Mouse (Mus musculus) forelimb bud, embryonic 11.5 days (tissue): ENCODE measurements at regions not wholly inside any gene's neighbourhood (a gene's known extent, or its start where the extent isn't known, plus 50 kb on each side); places are given as distances from the start of the nearest gene placed in this dataset.

ENCODE experiments used
- DNase-seq: peaks from one replicate; pipeline ENCODE4 v3.0.0-alpha.2; 2012; ENCODE audit warnings: low read depth, low spot score

DNA sequence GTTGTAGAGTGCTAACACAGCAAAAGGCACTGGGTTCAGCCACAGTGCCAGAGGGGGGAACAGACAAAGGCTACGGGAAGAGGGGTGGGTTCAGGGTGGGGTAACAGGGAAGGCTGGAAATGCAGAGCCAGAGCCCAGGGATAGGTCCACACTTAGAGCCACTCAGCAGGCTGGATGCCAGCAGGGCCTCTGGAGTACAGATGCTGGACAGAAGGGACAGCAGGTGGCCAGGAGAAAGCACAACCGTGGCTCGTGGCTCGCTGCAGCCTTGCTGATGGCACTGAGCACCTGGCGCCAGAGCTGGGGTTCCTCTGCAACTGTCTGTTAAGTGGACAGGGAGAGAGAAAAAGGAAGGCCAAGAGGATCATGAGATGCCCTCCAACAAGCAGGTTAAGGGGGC lies 174.2 kb downstream of the Mroh4 start:
- no peak for DNase-seq

DNA sequence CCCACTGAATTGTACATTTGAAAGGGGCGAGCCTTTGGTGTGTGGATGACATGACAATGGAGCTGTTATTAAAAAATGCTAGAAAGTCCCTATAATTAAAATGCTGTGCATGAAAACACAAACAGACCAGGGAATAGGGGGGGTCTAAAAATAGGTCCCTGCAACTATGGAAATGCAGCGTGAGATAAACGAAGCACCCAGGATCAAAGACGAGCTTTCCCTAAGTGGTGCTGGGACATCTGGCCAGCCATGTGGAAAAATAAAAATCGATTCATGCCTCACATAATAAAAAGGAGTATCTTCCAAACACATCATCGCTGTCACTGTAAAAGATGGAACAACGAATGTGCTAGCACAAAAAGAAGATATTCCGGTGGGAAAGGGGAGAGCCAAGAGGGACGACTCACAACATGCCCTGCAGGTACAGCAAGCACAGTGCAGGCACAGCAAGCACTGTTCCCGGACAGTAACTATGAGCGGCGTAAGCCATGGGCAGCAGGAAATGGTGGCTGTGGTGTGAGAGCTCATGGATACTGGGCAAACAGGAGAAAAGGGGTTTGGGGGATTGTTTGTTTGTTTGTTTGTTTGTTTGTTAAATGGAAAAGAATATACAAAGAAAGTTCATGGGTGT lies 176.7 kb downstream of the Mroh4 start:
- DNase-seq = no peak

DNA sequence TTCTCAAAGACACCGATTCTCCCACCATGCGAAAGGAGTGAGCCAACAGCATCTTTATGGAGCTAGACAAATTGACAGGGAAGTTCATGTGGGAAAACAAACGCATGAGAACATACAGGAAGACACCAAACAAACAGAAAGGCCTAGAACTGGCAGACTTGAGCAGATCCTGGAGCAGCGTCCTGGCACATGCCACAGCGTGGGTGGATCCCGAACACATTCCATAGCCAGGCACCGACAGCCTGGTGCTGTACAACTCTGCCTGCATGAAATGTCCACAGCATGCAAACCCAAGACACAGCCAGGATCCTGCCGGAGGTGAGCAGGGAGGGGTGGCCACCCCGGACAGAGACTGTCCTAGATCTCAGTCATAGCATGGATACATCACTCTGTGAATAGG lies 177.2 kb downstream of the Mroh4 start:
- no peak for DNase-seq

DNA sequence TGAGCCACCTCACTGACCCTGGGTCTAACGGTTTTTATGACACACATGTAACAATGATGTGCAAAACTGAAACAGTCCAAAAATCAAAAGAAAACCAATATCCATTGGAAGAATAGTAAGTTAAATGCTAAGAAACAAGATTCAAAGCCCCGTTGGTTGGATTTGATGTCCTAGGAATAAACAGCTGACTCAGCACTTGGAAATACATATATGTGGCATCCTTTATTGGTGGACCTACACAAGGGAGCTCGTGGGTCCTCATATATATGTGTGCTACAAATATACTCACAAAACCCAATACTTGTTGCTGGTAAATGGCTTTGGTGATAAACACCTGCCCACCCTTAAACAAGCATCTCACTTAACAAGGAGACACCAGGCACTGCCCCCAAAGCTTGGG lies 178.2 kb downstream of the Mroh4 start:
- DNase-seq = no peak

DNA sequence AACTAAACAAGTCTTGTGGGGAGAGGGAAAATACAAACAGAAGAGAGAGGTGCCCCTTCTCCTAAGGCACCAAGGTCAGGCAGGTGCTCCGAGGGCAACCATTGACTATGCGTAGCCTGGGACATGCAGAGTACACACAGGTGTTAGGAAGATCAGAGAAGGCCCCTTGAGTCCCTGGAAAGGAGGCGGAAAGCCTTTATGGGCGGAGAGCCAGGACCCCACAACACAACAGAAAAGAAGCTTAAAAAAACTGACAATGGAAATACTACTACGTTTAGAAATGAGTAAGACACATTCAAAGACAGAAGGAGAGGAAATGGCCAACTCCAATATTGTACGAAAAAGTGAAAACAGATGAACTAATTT lies 179.5 kb downstream of the Mroh4 start:
- no peak for DNase-seq

DNA sequence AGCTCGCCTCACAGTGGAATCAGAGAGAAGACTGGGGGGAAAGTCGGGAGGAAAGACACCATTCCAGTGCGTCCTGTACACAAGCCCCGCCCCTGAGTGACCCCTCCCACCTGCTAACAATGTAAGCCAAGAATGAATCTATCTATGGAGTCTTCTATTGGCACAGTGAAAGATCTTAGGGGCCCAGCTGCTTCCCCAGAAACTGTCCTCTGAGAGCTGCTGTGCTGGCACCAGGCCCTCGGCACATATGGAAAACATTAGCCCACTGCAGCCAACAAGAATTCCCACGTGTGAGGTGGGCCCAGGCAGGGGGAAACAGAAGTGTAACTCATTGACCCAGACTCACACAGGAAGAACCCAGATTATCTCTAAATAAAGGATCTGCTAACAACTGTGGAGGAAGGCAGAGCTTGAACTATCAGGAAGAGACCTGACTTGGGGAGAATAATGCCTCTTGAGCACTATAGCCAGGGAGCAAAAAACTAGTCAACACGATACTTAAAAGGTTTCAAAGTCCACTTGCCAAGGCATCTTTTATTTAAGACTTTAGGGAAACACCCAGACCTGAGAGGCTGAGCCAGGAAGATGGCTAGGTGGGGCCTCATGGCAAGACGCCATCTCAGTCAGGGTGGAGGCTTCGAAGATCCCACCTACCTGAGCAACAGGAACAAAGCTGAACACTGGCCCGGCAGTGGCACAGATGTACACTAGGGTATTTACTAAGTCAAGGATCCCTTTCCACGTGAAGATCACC lies 180.1 kb downstream of the Mroh4 start:
- DNase-seq = peak; percentile 69

DNA sequence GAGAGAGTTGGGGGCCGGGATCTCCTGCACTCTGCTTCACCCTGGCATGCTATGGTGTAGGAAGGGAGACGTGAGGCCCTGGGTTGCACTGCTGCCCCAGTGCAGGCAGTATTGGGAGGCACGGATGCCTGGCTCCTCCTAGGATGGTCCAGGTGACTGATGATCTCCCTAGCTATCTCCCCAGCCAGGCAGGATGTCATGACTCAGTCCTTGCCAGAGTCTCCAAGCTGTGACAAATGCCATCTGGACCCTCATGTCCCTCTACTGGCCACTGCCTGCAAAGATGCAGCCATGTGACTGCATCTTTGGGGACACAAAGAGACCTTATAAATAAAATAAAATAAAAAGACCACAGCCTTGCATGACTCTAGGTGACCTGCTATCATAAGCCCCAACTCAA lies 181.6 kb downstream of the Mroh4 start:
- DNase-seq = no peak

DNA sequence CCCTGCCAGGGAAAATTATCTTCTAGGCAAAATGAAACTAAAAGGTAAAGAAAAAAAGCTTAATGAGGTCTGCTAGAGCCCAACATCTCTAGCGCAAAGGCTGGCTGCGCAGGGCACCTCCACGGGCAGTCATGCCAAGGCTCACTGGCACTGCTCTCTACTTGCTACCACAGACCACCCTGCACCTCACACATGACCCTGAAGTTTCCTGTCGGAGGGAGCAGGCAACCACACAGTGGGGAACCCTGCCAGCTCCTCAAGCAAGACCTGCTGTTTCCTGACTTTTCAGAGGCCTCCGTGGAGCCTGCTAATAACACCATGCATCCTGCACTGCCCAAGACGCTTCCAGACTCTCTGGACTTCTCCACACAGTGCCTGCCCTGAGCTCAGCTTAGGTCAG lies 182.3 kb downstream of the Mroh4 start:
- DNase-seq = no peak

DNA sequence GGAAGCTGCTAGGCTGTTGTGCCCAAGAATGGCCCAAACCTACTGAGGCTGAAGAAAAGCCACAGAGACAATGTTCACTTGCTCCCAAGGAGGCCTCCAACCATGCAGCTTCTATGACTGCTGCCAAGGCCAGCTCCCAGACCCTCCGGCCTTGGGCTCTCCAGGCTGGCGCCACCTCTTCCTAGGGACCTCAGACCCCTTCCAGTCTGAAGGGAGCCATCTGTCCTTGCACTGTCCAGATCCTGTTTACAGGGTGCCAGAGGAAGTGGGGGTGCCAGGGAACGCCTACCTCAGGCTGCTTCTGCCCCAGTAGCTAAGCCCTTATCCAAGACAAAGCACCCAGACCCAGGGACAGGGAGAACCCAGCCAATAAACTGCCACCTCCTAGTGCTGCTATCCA lies 183.7 kb downstream of the Mroh4 start:
- no peak for DNase-seq

DNA sequence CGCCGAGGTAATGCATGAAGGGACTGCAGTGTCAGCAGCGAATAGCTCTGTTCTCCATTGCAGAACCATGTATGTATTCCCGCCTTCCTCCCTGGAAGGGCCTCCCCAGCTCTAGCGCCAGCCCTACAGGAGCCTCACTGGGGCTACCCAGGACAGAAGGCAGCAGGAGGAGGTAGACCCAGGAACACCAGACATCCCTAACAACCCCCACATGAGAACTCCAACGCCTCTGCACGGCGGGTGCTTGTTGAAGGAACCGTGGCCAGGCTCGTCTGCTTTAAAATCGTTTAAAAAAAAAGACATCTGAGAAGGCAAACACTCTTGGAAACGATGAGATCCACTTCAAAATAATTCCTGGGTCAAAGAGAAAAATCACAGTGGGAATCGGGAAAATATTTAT lies 194.3 kb downstream of the Mroh4 start:
- no peak for DNase-seq

DNA sequence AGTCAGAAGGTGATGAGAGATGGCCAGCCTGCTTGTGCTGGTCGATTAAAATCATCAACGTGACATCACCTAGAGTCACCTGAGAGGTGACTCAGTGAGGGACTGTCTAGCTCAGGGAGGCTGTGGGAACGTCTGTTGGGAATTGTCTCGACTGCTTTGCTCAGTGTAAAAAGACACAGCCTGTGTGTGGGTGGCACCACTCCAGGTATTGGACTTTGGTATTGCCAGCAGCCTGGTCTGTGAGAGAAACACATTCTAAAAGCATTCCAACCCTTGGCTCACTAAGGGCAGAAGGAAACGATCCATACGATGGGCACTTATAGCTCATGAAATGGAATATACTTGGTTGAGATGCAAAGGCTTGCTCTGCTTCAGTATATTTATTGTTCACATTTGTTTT lies 209.2 kb downstream of the Mroh4 start:
- no peak for DNase-seq

DNA sequence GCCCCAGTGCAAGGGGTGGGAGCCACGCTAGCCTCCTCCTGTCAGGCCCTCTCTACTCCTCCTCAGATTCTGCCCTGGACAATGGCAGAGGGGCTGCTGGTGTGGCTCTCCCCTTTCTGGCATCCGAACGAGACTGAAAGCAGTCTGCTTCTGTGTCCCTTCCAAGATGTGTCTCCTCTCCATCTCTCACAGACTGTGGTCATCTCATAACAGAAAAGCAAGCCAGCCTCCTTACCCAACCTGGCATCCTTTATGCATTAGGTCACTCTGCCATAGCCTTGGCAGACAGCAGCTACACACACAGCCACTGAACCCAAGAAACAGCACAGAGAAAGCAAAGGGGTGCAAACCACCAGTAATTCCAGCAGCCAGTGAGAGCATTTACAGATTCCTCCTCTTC lies 213.2 kb downstream of the Mroh4 start:
- no peak for DNase-seq

DNA sequence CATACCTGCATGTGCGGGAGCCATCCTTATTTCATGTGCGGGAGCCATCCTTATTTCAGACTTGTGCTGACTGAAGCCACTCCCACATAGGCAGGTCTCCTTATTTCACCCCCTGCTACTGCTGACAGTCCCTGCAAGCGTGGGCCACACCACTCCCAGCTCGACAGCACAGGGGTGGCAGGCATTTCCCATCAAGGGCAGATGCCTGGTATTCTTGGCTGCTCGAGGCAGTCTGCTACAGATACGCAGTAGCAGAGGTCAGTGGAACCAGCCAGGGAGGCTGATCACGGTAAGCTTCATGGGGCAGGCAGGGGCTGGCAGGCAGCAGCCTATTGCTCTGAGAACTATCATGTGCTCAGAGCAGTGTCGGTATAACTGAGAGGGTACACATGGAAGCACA lies 215.6 kb downstream of the Mroh4 start:
- DNase-seq = no peak

DNA sequence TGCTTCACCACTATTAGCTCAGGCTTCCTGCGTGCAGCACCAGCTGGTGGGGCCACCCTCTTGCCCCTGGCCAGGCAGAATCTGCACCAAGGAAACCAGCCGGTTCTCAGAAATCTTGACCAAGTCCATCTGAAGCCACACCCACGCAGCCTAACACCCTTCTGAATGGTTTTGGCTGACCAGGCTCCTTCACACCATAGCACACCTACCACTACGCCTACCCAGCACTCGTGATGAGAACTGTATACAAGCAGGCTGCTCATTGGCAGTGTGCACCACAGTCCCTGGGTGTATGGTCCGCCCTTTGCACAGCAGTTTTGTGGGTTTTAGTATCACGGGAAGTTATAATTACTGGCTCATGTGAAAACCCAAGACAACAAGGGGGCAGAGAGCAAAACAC lies 217.5 kb downstream of the Mroh4 start:
- DNase-seq = no peak

DNA sequence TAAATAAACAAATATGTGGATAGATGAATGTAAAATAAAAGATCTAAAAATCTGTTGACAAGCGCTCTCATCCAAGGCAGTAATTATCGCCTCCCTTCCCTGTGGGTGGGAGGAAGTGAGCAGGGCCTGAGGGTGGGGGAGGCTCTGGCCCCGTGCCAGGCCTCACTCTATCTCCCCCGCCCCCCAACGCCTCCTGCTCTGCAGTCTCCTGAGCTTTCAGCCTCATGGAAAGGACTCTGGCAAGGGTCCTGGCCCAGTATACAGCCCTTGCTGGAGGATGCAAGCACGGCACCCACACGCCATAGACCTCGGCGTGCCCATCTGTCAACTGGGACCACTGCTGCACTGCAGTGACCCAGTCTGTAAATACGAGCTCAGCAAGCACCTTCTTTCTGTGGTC lies 222.9 kb downstream of the Mroh4 start:
- DNase-seq = no peak

DNA sequence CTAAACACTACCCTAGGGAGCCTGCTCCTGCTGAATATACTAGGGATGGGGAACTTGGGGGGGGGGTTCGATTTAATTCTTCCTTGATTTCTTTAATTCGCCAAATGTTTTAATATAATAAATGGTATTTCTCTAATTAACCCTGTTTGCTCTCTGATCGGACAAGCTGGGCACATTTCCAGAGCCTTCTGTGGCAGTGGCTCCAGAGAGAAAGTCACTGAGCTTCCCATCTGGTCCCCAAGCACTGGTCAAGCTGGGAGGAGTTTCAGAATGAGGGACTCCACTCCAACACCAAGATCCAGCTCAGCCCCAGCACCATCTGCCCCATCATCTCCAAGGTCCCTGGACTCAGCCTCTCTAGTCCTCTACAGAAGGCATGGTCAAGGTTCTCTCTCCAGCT lies 223.9 kb downstream of the Mroh4 start:
- no peak for DNase-seq

DNA sequence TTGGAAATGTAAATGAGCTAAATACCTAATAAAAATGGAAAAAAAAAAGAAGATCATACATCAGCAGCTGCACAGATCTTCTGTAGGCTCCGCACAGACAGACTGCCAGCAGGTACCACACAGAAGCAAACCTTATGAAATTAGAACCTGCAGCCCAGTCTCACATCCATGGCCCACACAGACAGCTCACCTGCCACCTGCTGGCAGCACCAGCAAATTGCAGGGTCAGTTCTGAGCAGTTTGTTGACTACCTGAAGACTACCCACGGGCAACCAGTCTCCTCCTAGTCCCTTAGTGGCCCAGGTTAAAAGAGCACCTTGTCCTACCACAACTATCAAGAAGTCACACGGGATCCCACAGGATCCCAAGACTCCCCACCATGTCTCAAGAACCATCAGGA lies 225.1 kb downstream of the Mroh4 start:
- peak; percentile 18 for DNase-seq

DNA sequence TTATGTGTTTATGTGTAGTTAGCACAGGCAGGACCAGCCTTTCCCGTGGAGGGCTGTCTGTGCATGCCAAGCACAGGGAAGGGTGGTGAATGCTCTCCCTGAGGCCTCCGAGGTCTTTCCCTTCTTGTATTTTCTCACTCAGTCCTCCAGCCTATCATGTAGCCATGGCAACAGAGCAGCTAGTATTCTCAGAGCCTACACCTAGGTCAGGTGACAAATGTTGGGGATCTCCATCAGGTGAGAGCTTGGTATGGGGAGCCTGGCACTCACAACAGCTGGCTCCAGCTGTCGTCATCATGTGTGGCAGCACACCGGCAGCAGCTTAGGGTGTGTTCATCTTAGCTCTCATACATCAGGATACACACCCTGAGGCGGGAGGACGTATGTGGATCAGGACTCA lies 231.3 kb downstream of the Mroh4 start:
- DNase-seq = no peak

DNA sequence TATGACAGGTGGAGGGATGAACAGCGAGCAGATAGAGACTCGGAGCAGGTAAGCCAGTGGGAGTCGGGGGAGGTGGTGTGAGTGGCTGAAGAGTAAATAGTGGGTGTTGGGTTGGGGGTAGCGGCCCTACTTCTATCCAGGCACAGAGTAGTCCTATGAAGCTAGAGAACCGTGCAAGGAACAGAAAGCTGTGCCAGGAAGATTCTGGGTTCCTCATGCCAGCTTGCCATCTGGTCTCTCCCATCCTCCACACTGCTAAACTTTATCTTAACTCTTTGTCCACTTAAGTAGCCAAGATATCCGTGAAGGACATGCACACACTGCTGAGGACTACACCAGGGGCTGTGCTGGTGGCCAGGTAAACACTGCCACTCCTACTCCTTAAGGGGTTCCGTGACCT lies 234.9 kb downstream of the Mroh4 start:
- no peak for DNase-seq

DNA sequence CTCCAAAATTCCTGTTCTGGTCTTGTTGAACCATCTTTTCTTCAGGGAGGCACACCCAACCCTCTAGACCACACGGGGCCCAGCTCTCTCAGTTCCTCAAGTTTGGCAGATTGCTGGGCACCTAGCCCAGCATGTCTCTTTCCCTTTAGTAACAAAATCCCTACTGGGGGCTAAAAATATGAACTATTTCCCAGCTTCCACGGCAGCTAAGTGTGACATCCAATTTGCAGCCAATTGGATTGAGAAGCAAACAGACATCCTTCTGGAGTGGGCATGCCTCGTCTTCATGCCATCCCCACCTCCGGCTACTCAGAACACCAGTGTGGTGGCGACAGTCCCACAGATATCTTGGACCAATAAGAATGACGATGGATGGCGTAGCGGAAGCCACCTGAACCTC lies 240.1 kb downstream of the Mroh4 start:
- DNase-seq = no peak

DNA sequence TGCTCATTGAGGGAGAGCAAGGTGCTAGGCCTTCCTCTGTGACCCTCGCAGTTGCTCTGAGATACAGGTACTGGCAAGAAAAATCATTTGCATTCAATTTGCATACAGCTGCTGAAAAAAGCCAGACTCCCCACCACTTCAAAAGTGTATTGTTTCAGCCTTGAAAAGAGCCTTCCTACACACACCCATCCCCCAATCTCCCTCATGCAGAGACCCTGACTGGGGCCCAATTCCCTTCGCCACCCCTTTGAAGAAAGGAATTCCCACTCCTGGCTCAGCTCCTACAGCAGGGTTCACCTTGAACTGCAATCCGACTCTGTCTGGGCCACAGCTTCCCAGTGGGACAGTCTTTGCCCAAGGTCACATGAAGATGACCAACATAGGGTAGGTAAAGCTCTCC lies 248.6 kb downstream of the Mroh4 start:
- no peak for DNase-seq

DNA sequence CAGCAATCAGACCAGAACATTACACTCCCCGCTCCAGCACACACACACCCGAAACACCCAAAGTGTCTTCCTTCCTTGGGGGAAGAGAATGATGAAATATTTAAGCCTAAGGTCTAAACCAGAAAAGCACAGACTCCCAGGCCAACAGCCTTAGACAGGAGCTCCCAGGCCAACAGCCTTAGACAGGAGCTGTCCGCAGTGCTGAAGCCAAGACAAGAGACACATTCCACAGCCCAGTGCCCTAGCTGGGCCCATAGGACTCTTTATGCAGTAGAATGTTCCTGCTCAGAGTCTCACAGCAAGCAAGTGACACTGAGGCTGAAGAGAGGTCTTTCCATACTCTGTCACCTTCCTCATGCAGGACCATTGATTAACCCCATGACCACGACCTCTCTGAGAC lies 253.6 kb downstream of the Mroh4 start:
- peak; percentile 78 for DNase-seq

DNA sequence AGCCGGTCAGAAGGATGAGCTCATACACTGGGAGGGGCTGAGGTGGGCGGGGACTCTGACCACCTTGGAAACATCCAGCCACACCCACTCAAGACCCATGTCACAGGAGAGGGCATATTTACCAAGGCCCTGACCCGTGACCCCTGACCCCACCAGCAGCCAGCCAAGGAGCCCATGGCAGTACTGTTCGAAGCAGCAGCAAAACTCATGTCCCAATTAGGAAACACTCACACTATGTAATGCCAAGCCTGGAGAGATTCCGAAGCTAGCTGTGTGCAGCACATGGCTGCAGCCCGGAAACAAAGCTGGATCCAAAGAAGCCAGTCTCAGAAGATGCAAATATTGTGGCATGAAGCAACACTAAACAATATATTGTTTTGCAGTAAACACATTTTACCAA lies 256.8 kb downstream of the Mroh4 start:
- no peak for DNase-seq

DNA sequence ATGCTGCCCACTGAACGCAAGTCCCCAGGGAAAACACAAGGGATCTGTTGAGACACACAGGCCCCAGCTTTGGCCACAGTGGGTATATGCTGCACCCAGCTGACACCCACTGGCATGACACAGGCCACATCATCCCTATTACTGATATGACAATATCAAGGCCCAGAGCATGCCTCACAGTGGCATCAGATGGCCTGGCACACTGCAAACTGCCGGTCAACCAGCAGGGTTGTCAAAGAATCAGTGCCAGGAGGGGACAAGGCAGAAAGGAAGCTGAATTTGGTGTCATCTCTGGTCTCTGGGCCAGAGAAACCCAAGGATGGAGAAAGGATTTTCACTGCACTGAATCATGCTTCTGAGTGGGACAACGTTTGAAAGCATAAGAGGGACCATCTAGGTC lies 266.7 kb downstream of the Mroh4 start:
- no peak for DNase-seq
